Mouse (Mus musculus) forebrain, embryonic 14.5 days (tissue): ENCODE measurements at regions not wholly inside any gene's neighbourhood (a gene's known extent, or its start where the extent isn't known, plus 50 kb on each side); places are given as distances from the start of the nearest gene placed in this dataset.

Source experiments
- ATAC-seq: fragments of 200-750 bp; cut with Nextera tagmentation; 2 replicates; pipeline ENCODE4 v1.8.0; 2017; ENCODE audit warnings: mild to moderate bottlenecking, moderate library complexity
- DNase-seq: peaks from one replicate; pipeline ENCODE4 v3.0.0-alpha.2; 2015; ENCODE audit warnings: low spot score
- H3K27ac ChIP-seq: fragments of 300-500 bp; sonication (generic); 2 replicates; pipeline ENCODE4 v1.5.1; 2014; ENCODE audit warnings: low read depth, mild to moderate bottlenecking, control low read depth, low read length, moderate library complexity
- H3K27me3 ChIP-seq: fragments of 300-500 bp; sonication (generic); replicated peaks from 2 replicates; pipeline ENCODE4 v1.6.1; 2014; ENCODE audit warnings: low read length, control low read depth, mixed read lengths; ENCODE audit not compliant: control insufficient read depth, insufficient read depth
- H3K36me3 ChIP-seq: fragments of 300-500 bp; sonication (generic); 2 replicates; pipeline ENCODE4 v1.6.1; 2014; ENCODE audit warnings: low read length, control low read depth; ENCODE audit not compliant: control insufficient read depth, insufficient read depth
- H3K4me1 ChIP-seq: fragments of 300-500 bp; sonication (generic); 2 replicates; pipeline ENCODE4 v1.6.1; 2014; ENCODE audit warnings: antibody characterized with exemption, low read length, control low read depth; ENCODE audit not compliant: control insufficient read depth, insufficient read depth
- H3K4me2 ChIP-seq: fragments of 300-500 bp; sonication (generic); 2 replicates; pipeline ENCODE4 v1.6.1; 2014; ENCODE audit warnings: mild to moderate bottlenecking, control low read depth, low read length
- H3K4me3 ChIP-seq: fragments of 300-500 bp; sonication (generic); 2 replicates; pipeline ENCODE4 v1.5.1; 2014; ENCODE audit warnings: low read depth, low read length, control low read depth
- H3K9ac ChIP-seq: fragments of 300-500 bp; sonication (generic); 2 replicates; pipeline ENCODE4 v1.6.1; 2014; ENCODE audit warnings: mild to moderate bottlenecking, low read length, control low read depth, moderate library complexity
- H3K9me3 ChIP-seq: fragments of 300-500 bp; sonication (generic); replicated peaks from 2 replicates; pipeline ENCODE4 v1.6.1; 2016; ENCODE audit warnings: low read length, control low read depth, mixed read lengths; ENCODE audit not compliant: control insufficient read depth
- WGBS: fragments of 180-500 bp; shearing (Covaris S2); extraction: QIAGEN DNeasy Blood & Tissue Kit; methylation state at CpG from one replicate; pipeline ENCODE4 v1.1.7; 2014; 5-methylcytosine and 5-hydroxymethylcytosine counted together

GRCm38 (mm10) chr8:126737032-126737431 lies 143.2 kb upstream of the Irf2bp2 start:
- ATAC-seq (no peak), DNase-seq (no peak)
- 64% methylated on average over 5 of the region's 5 CpGs for WGBS
- H3K27ac ChIP-seq = no peak overlapping the region
- H3K9me3 ChIP-seq = no peaks in the 10 kb centered on the region
- H3K4me2 ChIP-seq = no peak overlapping the region
- H3K27me3 ChIP-seq = no peaks in the 10 kb centered on the region
- no peak overlapping the region for H3K4me3 ChIP-seq
- H3K9ac ChIP-seq = no peak overlapping the region
- H3K4me1 ChIP-seq = peaks cover 20% of the 10 kb centered on the region
- no peaks in the 10 kb centered on the region for H3K36me3 ChIP-seq

GRCm38 (mm10) chr8:126736441-126736962 lies 142.7 kb upstream of the Irf2bp2 start:
- peaks cover 20% of the 10 kb centered on the region for H3K4me1 ChIP-seq

GRCm38 (mm10) chr8:126735488-126736440 lies 142.0 kb upstream of the Irf2bp2 start:
- no peak overlapping the region for H3K4me3 ChIP-seq
- H3K4me1 ChIP-seq = peaks cover 20% of the 10 kb centered on the region
- ATAC-seq (peak; percentile 49), DNase-seq (peak; percentile 58)
- peak overlapping the region; percentile 64 for H3K27ac ChIP-seq
- WGBS = 39% methylated on average over 25 of the region's 25 CpGs
- H3K27me3 ChIP-seq = no peaks in the 10 kb centered on the region
- no peaks in the 10 kb centered on the region for H3K36me3 ChIP-seq
- H3K9me3 ChIP-seq = no peaks in the 10 kb centered on the region
- peak overlapping the region; percentile 29 for H3K9ac ChIP-seq
- H3K4me2 ChIP-seq = no peak overlapping the region

More at GRCm38 (mm10) chr8:126736441-126736962, 142.7 kb upstream of the Irf2bp2 start:
- H3K27me3 ChIP-seq = no peaks in the 10 kb centered on the region
- no peaks in the 10 kb centered on the region for H3K9me3 ChIP-seq
- peak; percentile 49 for ATAC-seq
- no peaks in the 10 kb centered on the region for H3K36me3 ChIP-seq
- no peak overlapping the region for H3K9ac ChIP-seq
- 24% methylated on average over 10 of the region's 10 CpGs for WGBS
- DNase-seq = peak; percentile 63
- no peak overlapping the region for H3K4me2 ChIP-seq
- H3K4me3 ChIP-seq = no peak overlapping the region
- peak overlapping the region; percentile 64; the same call in 1 of the 2 replicates for H3K27ac ChIP-seq

DNA sequence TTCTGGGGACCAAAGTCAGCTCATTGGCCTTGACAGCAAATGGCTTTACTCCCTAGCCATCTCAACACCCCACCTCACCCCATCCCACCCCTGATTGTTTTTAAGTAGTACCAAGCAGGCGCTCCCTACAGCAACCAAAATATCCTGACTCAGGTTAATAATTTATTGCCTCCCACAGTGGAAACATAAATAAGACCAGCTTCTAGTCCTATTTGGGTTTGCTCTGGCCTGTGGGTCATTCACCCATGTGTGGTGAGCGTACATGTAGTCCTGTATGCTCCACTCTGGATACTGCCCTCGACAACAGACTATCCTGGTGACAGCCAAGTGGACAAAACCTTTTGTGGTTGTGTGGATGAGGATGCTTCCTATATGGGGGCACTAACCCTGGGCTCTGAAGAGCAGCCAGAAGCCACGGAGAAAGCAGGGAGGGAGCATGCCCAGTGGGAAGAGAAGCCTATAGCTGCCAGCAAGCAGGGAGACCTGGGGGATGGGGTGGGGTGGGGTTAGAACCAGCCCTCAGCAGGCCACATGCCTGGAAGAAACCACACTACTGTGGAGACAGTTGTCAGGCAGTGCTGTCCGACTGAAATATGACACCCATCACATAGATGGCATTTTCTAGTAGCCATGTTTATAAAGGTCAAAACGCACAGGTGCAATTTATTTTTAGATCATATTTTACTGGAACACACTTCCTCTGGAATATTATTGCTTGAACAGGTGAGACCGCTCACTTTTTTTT lies 141.1 kb upstream of the Irf2bp2 start:
- Histone ChIP-seq H3K4me1 (peaks cover 20% of the 10 kb centered on the region), H3K36me3 (no peaks in the 10 kb centered on the region), H3K27ac (no peak overlapping the region), H3K4me3 (no peak overlapping the region), H3K9ac (no peak overlapping the region), H3K27me3 (no peaks in the 10 kb centered on the region), H3K9me3 (no peaks in the 10 kb centered on the region), H3K4me2 (no peak overlapping the region)
- WGBS = 78% methylated on average over 7 of the region's 7 CpGs
- no peak for DNase-seq
- no peak for ATAC-seq

- H3K9me3 ChIP-seq = no peaks in the 10 kb centered on the region
- WGBS = 90% methylated on average over 6 of the region's 6 CpGs
- no peak overlapping the region for H3K4me3 ChIP-seq
- H3K27ac ChIP-seq = no peak overlapping the region
- ATAC-seq (no peak), DNase-seq (no peak)
- no peak overlapping the region for H3K4me2 ChIP-seq
- H3K36me3 ChIP-seq = no peaks in the 10 kb centered on the region
- no peak overlapping the region for H3K9ac ChIP-seq
- H3K4me1 ChIP-seq = peaks cover 20% of the 10 kb centered on the region
- no peaks in the 10 kb centered on the region for H3K27me3 ChIP-seq
These were observed 140.0 kb upstream of the Irf2bp2 start for GRCm38 (mm10) chr8:126733779-126734178.

DNA sequence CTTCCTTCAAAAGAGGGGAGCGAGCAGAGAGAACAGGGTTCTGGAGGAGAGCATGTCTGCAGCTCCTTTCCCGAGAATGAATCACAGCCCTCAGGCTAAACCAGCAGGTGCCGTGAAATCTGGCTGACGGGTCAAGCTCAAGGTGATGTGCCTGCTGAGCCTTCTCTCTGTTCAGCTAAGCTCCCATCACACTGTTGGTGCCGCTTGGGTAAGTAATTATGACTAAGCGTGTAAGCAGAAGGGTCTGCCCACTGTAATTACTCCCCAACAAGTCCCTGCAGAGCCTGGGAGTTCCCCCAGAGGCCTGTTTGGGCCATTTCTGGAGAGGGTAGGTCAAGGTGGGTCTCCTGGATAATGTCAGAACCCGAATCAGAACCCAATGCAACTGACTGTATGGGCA lies 139.5 kb upstream of the Irf2bp2 start:
- no peak overlapping the region for H3K4me3 ChIP-seq
- peak; percentile 53 for DNase-seq
- H3K36me3 ChIP-seq = no peaks in the 10 kb centered on the region
- no peak for ATAC-seq
- H3K27ac ChIP-seq = no peak overlapping the region
- H3K4me2 ChIP-seq = no peak overlapping the region
- H3K9me3 ChIP-seq = no peaks in the 10 kb centered on the region
- 51% methylated on average over 7 of the region's 7 CpGs for WGBS
- H3K27me3 ChIP-seq = no peaks in the 10 kb centered on the region
- H3K4me1 ChIP-seq = peaks cover 20% of the 10 kb centered on the region
- no peak overlapping the region for H3K9ac ChIP-seq

DNA sequence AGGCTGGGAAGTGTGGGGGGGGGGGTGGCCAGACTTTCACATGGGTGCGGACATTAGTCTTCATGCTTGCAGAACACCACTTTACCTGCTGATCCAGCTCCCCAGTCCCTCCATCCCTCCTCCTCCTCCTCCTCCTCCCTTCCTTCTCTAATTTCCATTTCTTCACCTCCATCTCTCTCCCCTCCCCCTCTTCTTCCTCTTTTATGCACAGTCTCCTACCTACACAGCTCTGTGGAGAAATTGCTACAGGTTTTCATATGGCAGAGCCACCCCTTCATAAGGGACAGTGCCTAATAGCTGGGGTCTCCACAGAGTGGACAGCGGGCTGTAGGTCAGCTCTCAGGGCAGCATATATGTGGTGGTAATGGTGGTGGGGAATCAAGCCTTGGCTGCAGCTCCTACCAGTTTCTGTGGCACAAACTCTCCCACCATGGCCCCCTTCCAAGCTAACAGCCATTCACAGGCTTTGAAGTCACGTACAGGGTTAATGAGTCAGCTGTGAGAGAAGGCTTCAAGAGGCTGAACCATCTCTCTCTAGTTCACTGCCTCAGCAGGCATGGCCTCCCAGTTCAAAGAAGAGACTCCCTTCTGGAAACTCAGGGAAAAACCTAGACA lies 136.3 kb upstream of the Irf2bp2 start:
- Histone ChIP-seq H3K9ac (no peak overlapping the region), H3K27ac (no peak overlapping the region), H3K4me1 (peaks cover 6% of the 10 kb centered on the region), H3K9me3 (no peaks in the 10 kb centered on the region), H3K36me3 (no peaks in the 10 kb centered on the region), H3K27me3 (no peaks in the 10 kb centered on the region), H3K4me2 (no peak overlapping the region), H3K4me3 (no peak overlapping the region)
- DNase-seq = no peak
- WGBS = 80% methylated on average over 3 of the region's 3 CpGs
- ATAC-seq = no peak

DNA sequence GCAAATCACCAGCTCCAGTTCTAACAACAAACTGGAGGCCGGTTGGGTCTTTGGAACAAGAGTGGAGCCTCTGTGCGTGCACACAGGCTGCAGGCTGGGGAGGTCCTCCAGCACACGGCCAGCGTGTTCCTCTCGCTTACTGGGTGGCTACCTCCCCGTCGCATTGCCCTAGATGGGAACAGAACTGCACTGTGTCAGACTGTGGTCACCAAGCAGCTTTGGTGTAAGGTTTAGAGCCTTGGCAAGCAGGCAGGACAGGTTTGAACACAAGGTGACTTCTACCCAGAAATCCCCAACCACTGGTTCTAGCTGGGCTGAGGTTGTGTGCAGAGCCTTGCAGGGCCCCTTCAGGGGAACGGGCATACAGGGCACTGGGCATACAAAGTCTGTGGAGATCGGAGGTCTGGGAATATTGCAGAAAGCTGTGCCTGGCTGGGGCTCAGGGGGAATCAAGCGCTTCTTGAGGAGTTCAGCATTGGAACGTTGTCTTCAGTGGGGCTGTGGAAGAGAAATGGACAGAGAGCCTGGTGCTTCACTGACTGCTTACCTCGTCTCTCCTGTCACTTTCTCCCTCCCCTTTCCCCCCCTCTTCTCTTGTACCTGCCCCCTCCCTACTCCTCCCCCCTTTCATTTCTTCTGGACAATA lies 135.3 kb upstream of the Irf2bp2 start:
- ATAC-seq (no peak), DNase-seq (no peak)
- WGBS = 82% methylated on average over 12 of the region's 12 CpGs
- Histone ChIP-seq H3K27me3 (no peaks in the 10 kb centered on the region), H3K4me2 (no peak overlapping the region), H3K9me3 (no peaks in the 10 kb centered on the region), H3K27ac (no peak overlapping the region), H3K4me1 (0 out of 2 replicates have a peak, but pooled peaks cover 4% of the 10 kb centered on the region), H3K4me3 (no peak overlapping the region), H3K9ac (no peak overlapping the region), H3K36me3 (no peaks in the 10 kb centered on the region)
